Mouse (Mus musculus): ENCODE data around the gene Tcf7l1. TPM values are rescaled to one million over a fixed set of nuclear protein-coding genes. Genes with fewer than 3 reads are reported as not detected.

Gene Tcf7l1
- total and polyA plus RNA-seq, 2 experiments from 2014 or later, result 4.0 to 9.1 TPM

GRCm38 (mm10) chr6:72803669-72804068 is 14.6 kb upstream of the Tcf7l1 start:
- no peak for TF ChIP-seq CTCF (IDR thresholded peaks at IDR 0.05; ENCODE audit: low read depth)
- H3K27me3 ChIP-seq (ENCODE audit: insufficient read depth, low read length), result no peaks in the 10 kb centered on the region
- H3K36me3 ChIP-seq (ENCODE audit: insufficient read depth, low read length), result no peaks in the 10 kb centered on the region
- no peak overlapping the region for H3K27ac ChIP-seq
- no peak overlapping the region for H3K4me2 ChIP-seq (ENCODE audit: low read depth, low read length)
- H3K4me3 ChIP-seq (ENCODE audit: low read length), result no peak overlapping the region
- H3K4me1 ChIP-seq (ENCODE audit: insufficient read depth, low read length), result no peaks in the 10 kb centered on the region
- DNase-seq (ENCODE audit: low spot score), result no peak
- no peak for ATAC-seq
- WGBS, result 90% methylated on average over 6 of the region's 6 CpGs
- H3K9ac ChIP-seq (replicated peaks; ENCODE audit: low read length), result no peak overlapping the region
- H3K9me3 ChIP-seq (ENCODE audit: low read length), result no peaks in the 10 kb centered on the region

- Histone ChIP-seq H3K4me3 (ENCODE audit: low read length) (no peak overlapping the region), H3K4me1 (ENCODE audit: insufficient read depth, low read length) (no peaks in the 10 kb centered on the region), H3K9ac (replicated peaks; ENCODE audit: low read length) (no peak overlapping the region), H3K27me3 (ENCODE audit: insufficient read depth, low read length) (no peaks in the 10 kb centered on the region), H3K27ac (no peak overlapping the region), H3K36me3 (ENCODE audit: insufficient read depth, low read length) (no peaks in the 10 kb centered on the region), H3K4me2 (ENCODE audit: low read depth, low read length) (no peak overlapping the region), H3K9me3 (ENCODE audit: low read length) (no peaks in the 10 kb centered on the region)
- no peak for DNase-seq (ENCODE audit: low spot score)
- no peak for TF ChIP-seq CTCF (IDR thresholded peaks at IDR 0.05; ENCODE audit: low read depth)
- no peak for ATAC-seq
- 84% methylated on average over 6 of the region's 6 CpGs for WGBS
Observed at GRCm38 (mm10) chr6:72802119-72802518, 13.1 kb upstream of the Tcf7l1 start.

GRCm38 (mm10) chr6:72800641-72801040 is 11.6 kb upstream of the Tcf7l1 start:
- DNase-seq (ENCODE audit: low spot score) (no peak), ATAC-seq (no peak)
- 34% methylated on average over 2 of the region's 2 CpGs for WGBS

GRCm38 (mm10) chr6:72797763-72798162 is 8.7 kb upstream of the Tcf7l1 start:
- ATAC-seq (no peak), DNase-seq (ENCODE audit: low spot score) (no peak)
- H3K36me3 ChIP-seq (ENCODE audit: insufficient read depth, low read length), result no peaks in the 10 kb centered on the region
- TF ChIP-seq CTCF (IDR thresholded peaks at IDR 0.05; ENCODE audit: low read depth), result peak; percentile 10; the same call in 1 of the 2 replicates
- H3K4me1 ChIP-seq (ENCODE audit: insufficient read depth, low read length), result no peaks in the 10 kb centered on the region
- H3K4me3 ChIP-seq (ENCODE audit: low read length), result no peak overlapping the region
- no peaks in the 10 kb centered on the region for H3K9me3 ChIP-seq (ENCODE audit: low read length)
- H3K27me3 ChIP-seq (ENCODE audit: insufficient read depth, low read length), result no peaks in the 10 kb centered on the region
- no peak overlapping the region for H3K27ac ChIP-seq
- H3K4me2 ChIP-seq (ENCODE audit: low read depth, low read length), result no peak overlapping the region
- H3K9ac ChIP-seq (replicated peaks; ENCODE audit: low read length), result no peak overlapping the region

More at GRCm38 (mm10) chr6:72800641-72801040, 11.6 kb upstream of the Tcf7l1 start:
- H3K27me3 ChIP-seq (ENCODE audit: insufficient read depth, low read length), result no peaks in the 10 kb centered on the region
- H3K9ac ChIP-seq (replicated peaks; ENCODE audit: low read length), result no peak overlapping the region
- H3K27ac ChIP-seq, result no peak overlapping the region
- H3K36me3 ChIP-seq (ENCODE audit: insufficient read depth, low read length), result no peaks in the 10 kb centered on the region
- no peaks in the 10 kb centered on the region for H3K9me3 ChIP-seq (ENCODE audit: low read length)
- TF ChIP-seq CTCF (IDR thresholded peaks at IDR 0.05; ENCODE audit: low read depth), result no peak
- H3K4me3 ChIP-seq (ENCODE audit: low read length), result no peak overlapping the region
- no peak overlapping the region for H3K4me2 ChIP-seq (ENCODE audit: low read depth, low read length)
- no peaks in the 10 kb centered on the region for H3K4me1 ChIP-seq (ENCODE audit: insufficient read depth, low read length)

GRCm38 (mm10) chr6:72795444-72795843 is 6.4 kb upstream of the Tcf7l1 start:
- Histone ChIP-seq H3K9me3 (ENCODE audit: low read length) (no peaks in the 10 kb centered on the region), H3K4me3 (ENCODE audit: low read length) (no peak overlapping the region), H3K27me3 (ENCODE audit: insufficient read depth, low read length) (no peaks in the 10 kb centered on the region), H3K27ac (no peak overlapping the region), H3K4me2 (ENCODE audit: low read depth, low read length) (no peak overlapping the region), H3K36me3 (ENCODE audit: insufficient read depth, low read length) (no peaks in the 10 kb centered on the region), H3K9ac (replicated peaks; ENCODE audit: low read length) (no peak overlapping the region), H3K4me1 (ENCODE audit: insufficient read depth, low read length) (no peaks in the 10 kb centered on the region)
- no peak for TF ChIP-seq CTCF (IDR thresholded peaks at IDR 0.05; ENCODE audit: low read depth)
- DNase-seq (ENCODE audit: low spot score), result no peak
- 48% methylated on average over 16 of the region's 16 CpGs for WGBS
- ATAC-seq, result no peak

GRCm38 (mm10) chr6:72794870-72795269 is 5.8 kb upstream of the Tcf7l1 start:
- no peaks in the 10 kb centered on the region for H3K4me1 ChIP-seq (ENCODE audit: insufficient read depth, low read length)
- no peaks in the 10 kb centered on the region for H3K36me3 ChIP-seq (ENCODE audit: insufficient read depth, low read length)
- H3K4me2 ChIP-seq (ENCODE audit: low read depth, low read length), result no peak overlapping the region
- no peak overlapping the region for H3K27ac ChIP-seq
- H3K9me3 ChIP-seq (ENCODE audit: low read length), result no peaks in the 10 kb centered on the region
- H3K27me3 ChIP-seq (ENCODE audit: insufficient read depth, low read length), result no peaks in the 10 kb centered on the region
- H3K4me3 ChIP-seq (ENCODE audit: low read length), result no peak overlapping the region
- no peak overlapping the region for H3K9ac ChIP-seq (replicated peaks; ENCODE audit: low read length)
- no peak for ATAC-seq
- 46% methylated on average over 7 of the region's 7 CpGs for WGBS
- no peak for TF ChIP-seq CTCF (IDR thresholded peaks at IDR 0.05; ENCODE audit: low read depth)
- no peak for DNase-seq (ENCODE audit: low spot score)

- H3K4me3 ChIP-seq (ENCODE audit: low read length), result no peak overlapping the region
- no peak overlapping the region for H3K9ac ChIP-seq (replicated peaks; ENCODE audit: low read length)
- DNase-seq (ENCODE audit: low spot score) (no peak), ATAC-seq (no peak)
- no peak for TF ChIP-seq CTCF (IDR thresholded peaks at IDR 0.05; ENCODE audit: low read depth)
- no peaks in the 10 kb centered on the region for H3K9me3 ChIP-seq (ENCODE audit: low read length)
- 95% methylated on average over 8 of the region's 8 CpGs for WGBS
- H3K4me1 ChIP-seq (ENCODE audit: insufficient read depth, low read length), result no peaks in the 10 kb centered on the region
- no peak overlapping the region for H3K27ac ChIP-seq
- no peaks in the 10 kb centered on the region for H3K36me3 ChIP-seq (ENCODE audit: insufficient read depth, low read length)
- H3K27me3 ChIP-seq (ENCODE audit: insufficient read depth, low read length), result no peaks in the 10 kb centered on the region
- no peak overlapping the region for H3K4me2 ChIP-seq (ENCODE audit: low read depth, low read length)
Observed at GRCm38 (mm10) chr6:72792641-72793040, 3.6 kb upstream of the Tcf7l1 start.
